Mouse (Mus musculus) E14TG2a.4 (cell line): ENCODE measurements around the gene Gcg.

Experiments
- CTCF ChIP-seq: conservative IDR thresholded peaks from 2 replicates; pipeline ENCODE4 v1.5.1; 2014; ENCODE audit warnings: low read length
- POU5F1 ChIP-seq: IDR thresholded peaks from 2 replicates; pipeline ENCODE4 v1.6.1; 2014; ENCODE audit warnings: low read length, borderline replicate concordance

DNA sequence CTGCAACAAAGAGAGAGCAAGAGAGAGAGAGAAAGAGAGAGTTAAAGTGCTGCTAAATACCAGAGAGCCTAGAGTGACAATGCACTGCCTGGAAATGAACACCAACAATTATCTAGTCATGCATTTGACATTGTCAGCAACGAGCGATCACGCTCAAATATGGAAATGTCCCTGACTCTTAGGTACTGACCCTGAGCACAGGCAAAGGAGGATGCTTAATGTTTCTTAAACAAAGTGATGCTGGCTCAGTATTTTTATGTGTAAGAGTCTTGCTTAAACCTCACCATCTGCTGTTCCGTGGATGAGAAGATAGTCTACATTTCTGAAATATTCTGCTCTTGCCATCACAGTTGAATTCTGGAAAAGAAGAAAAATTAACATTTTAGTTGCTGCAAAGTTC is 19.1 kb upstream of the Gcg start:
- TF ChIP-seq CTCF (no peak), POU5F1 (no peak)
